Mouse (Mus musculus) induced T-regulatory cell, adult 2 months (primary cell): ENCODE measurements around the gene Trpv2.

Experiments used
- DNase-seq: peaks from one replicate; pipeline ENCODE4 v3.0.0-alpha.2; 2012; ENCODE audit warnings: low read depth

The Trpv2 gene

GRCm38 (mm10) chr11:62573959-62574702 lies at the start of gene Trpv2:
Gene Trpv2 (plus strand): TSS chr11:62574486.
- peak; percentile 83 for DNase-seq

GRCm38 (mm10) chr11:62537089-62537488 lies 37.2 kb upstream of the Trpv2 start:
- DNase-seq = no peak

- DNase-seq = peak; percentile 22
These were observed 36.7 kb upstream of the Trpv2 start for GRCm38 (mm10) chr11:62537590-62537989.

- peak; percentile 58 for DNase-seq
These were observed 35.8 kb upstream of the Trpv2 start for GRCm38 (mm10) chr11:62538321-62539088.

GRCm38 (mm10) chr11:62539089-62539890 lies 35.0 kb upstream of the Trpv2 start, which contains the start of gene Cenpv:
Gene Cenpv (minus strand): TSS chr11:62539261.
- peak; percentile 78 for DNase-seq

- DNase-seq = peak; percentile 12
These were observed 34.1 kb upstream of the Trpv2 start for GRCm38 (mm10) chr11:62540167-62540566.

- no peak for DNase-seq
These were observed 33.3 kb upstream of the Trpv2 start for GRCm38 (mm10) chr11:62540969-62541368.

- DNase-seq = no peak
These were observed 32.7 kb upstream of the Trpv2 start for GRCm38 (mm10) chr11:62541581-62541980.

GRCm38 (mm10) chr11:62543991-62544390 lies 30.3 kb upstream of the Trpv2 start:
- DNase-seq = peak; percentile 21

GRCm38 (mm10) chr11:62549782-62550181 lies 24.5 kb upstream of the Trpv2 start:
- peak; percentile 73 for DNase-seq

- peak; percentile 80 for DNase-seq
These were observed 24.0 kb upstream of the Trpv2 start for GRCm38 (mm10) chr11:62550227-62550685.

GRCm38 (mm10) chr11:62550727-62551225 lies 23.5 kb upstream of the Trpv2 start, which contains the start of gene Ubb:
Gene Ubb (plus strand): TSS chr11:62551171.
- DNase-seq = peak; percentile 100

- peak; percentile 96 for DNase-seq
These were observed 22.8 kb upstream of the Trpv2 start for GRCm38 (mm10) chr11:62551226-62552119.

GRCm38 (mm10) chr11:62553186-62553585 lies 21.1 kb upstream of the Trpv2 start:
- peak; percentile 43 for DNase-seq

GRCm38 (mm10) chr11:62553633-62554032 lies 20.7 kb upstream of the Trpv2 start:
- no peak for DNase-seq

- DNase-seq = peak; percentile 49
These were observed 20.0 kb upstream of the Trpv2 start for GRCm38 (mm10) chr11:62554163-62554855.

GRCm38 (mm10) chr11:62554934-62555517 lies 19.3 kb upstream of the Trpv2 start:
- DNase-seq = peak; percentile 41

- no peak for DNase-seq
These were observed 18.3 kb upstream of the Trpv2 start for GRCm38 (mm10) chr11:62555896-62556412.

GRCm38 (mm10) chr11:62557205-62557604 lies 17.1 kb upstream of the Trpv2 start:
- DNase-seq = no peak

- no peak for DNase-seq
These were observed 16.1 kb upstream of the Trpv2 start for GRCm38 (mm10) chr11:62558152-62558551.
